Mouse (Mus musculus) heart, adult 2 months (tissue): ENCODE results near the gene Nptn. TPM values are rescaled to one million over a fixed set of nuclear protein-coding genes. Genes with fewer than 3 reads are reported as not detected.

Experiments
- DNase-seq, 2 experiments: peaks; one replicate each; pipeline ENCODE4 v3.0.0; 2021
- H3K27ac ChIP-seq: fragments of 200-600 bp; 2 replicates; pipeline ENCODE4 v1.8.1; 2022
- H3K27me3 ChIP-seq: fragments of 200-500 bp; 2 replicates; pipeline ENCODE4 v1.6.1; 2012; ENCODE audit warnings: mild to moderate bottlenecking, low read length, inconsistent platforms, mixed read lengths; ENCODE audit not compliant: control insufficient read depth, insufficient read depth
- H3K36me3 ChIP-seq: fragments of 200-500 bp; 2 replicates; pipeline ENCODE4 v1.6.1; 2012; ENCODE audit warnings: low read length, inconsistent platforms; ENCODE audit not compliant: control insufficient read depth, insufficient read depth
- H3K4me1 ChIP-seq: fragments of 200-500 bp; 2 replicates; pipeline ENCODE4 v1.6.1; 2011; ENCODE audit warnings: low read length; ENCODE audit not compliant: control insufficient read depth, insufficient read depth
- H3K4me3 ChIP-seq: fragments of 200-600 bp; 2 replicates; pipeline ENCODE4 v1.8.1; 2022
- H3K79me2 ChIP-seq: fragments of 200-500 bp; replicated peaks from 2 replicates; pipeline ENCODE4 v1.6.1; 2012; ENCODE audit warnings: mild to moderate bottlenecking, inconsistent platforms, low read length, moderate library complexity, mixed read lengths; ENCODE audit not compliant: control insufficient read depth, insufficient read depth
- H3K9ac ChIP-seq: fragments of 200-500 bp; 2 replicates; pipeline ENCODE4 v1.6.1; 2012; ENCODE audit warnings: low read depth, mild to moderate bottlenecking, control low read depth, inconsistent platforms, low read length, mixed read lengths
- CTCF ChIP-seq: fragments of 200-600 bp; IDR thresholded peaks from 2 replicates; pipeline ENCODE4 v1.8.1; 2022; ENCODE audit warnings: antibody characterized with exemption, mild to moderate bottlenecking, moderate library complexity
- EP300 ChIP-seq: fragments of 200-500 bp; IDR thresholded peaks from 2 replicates; pipeline ENCODE4 v1.6.1; 2011; ENCODE audit warnings: low read depth, low read length, control low read depth; ENCODE audit not compliant: insufficient read depth
- POLR2A ChIP-seq: fragments of 200-500 bp; IDR thresholded peaks from 2 replicates; pipeline ENCODE4 v1.6.1; 2011; ENCODE audit warnings: mild to moderate bottlenecking, low read depth, low read length, control low read depth; ENCODE audit not compliant: insufficient read depth
- WGBS: fragments of 180-500 bp; shearing (Covaris S2); methylation state at CpG from one replicate; pipeline ENCODE4 v1.1.7; 2018; 5-methylcytosine and 5-hydroxymethylcytosine counted together
- intact Hi-C: fragments of 180-260 bp; cut with DNase I; formaldehyde crosslinking; loops from one replicate; pipeline ENCODE4 v1.15.1; 2025
- polyA plus RNA-seq: library from polyadenylated mRNA; depleted of rRNA; stranded (reverse); fragments of >200 nt; gene quantifications from 2 replicates; pipeline ENCODE4 v1.2.3, GENCODE M21; 2012
- total RNA-seq, 2 experiments: library from RNA; stranded (reverse); gene quantifications; 2 replicates each; pipeline ENCODE4 v1.2.3; 2021

Nptn gene
- total and polyA plus RNA-seq, 3 experiments, result 123 to 282 (median 124) TPM

- WGBS, result 3% methylated on average over 6 of the region's 6 CpGs
- no peak overlapping the region for H3K9ac ChIP-seq
Observed at GRCm38 (mm10) chr9:58541895-58542338, 40.1 kb upstream of the Nptn start.

GRCm38 (mm10) chr9:58544879-58545324, 37.1 kb upstream of the Nptn start:
- Histone ChIP-seq H3K9ac (peak overlapping the region; percentile 39; the same call in 1 of the 2 replicates), H3K4me3 (peak overlapping the region; percentile 27), H3K36me3 (no peaks in the 10 kb centered on the region), H3K4me1 (peaks cover 6% of the 10 kb centered on the region), H3K27me3 (no peaks in the 10 kb centered on the region), H3K27ac (peak overlapping the region; percentile 55), H3K79me2 (no peaks in the 10 kb centered on the region)
- peak; percentile 38 to 39 for DNase-seq
- no peak for TF ChIP-seq EP300
- no peak for TF ChIP-seq CTCF
- TF ChIP-seq POLR2A, result peak; percentile 58; the same call in 1 of the 2 replicates
- 39% methylated on average over 4 of the region's 4 CpGs for WGBS
- intact Hi-C loops, result loop anchor here (5.0 kb wide), 1 partner anchor 327 kb away; no protein-coding TSS in a partner anchor

More at GRCm38 (mm10) chr9:58541895-58542338, 40.1 kb upstream of the Nptn start:
- H3K4me3 ChIP-seq, result no peak overlapping the region
- peaks cover 6% of the 10 kb centered on the region for H3K4me1 ChIP-seq
- H3K27me3 ChIP-seq, result no peaks in the 10 kb centered on the region
- peak; percentile 78 to 85 for DNase-seq
- intact Hi-C loops, result loop anchor here (2.0 to 5.0 kb wide), 3 partner anchors 19 to 387 kb away; no protein-coding TSS in a partner anchor
- H3K27ac ChIP-seq, result peak overlapping the region; percentile 73
- TF ChIP-seq EP300, result 0 out of 2 replicates have a peak, but pooled peaks have one; percentile 56
- TF ChIP-seq CTCF, result no peak
- no peaks in the 10 kb centered on the region for H3K36me3 ChIP-seq
- no peaks in the 10 kb centered on the region for H3K79me2 ChIP-seq

GRCm38 (mm10) chr9:58545428-58545827, 36.6 kb upstream of the Nptn start:
- no peak overlapping the region for H3K9ac ChIP-seq
- no peaks in the 10 kb centered on the region for H3K79me2 ChIP-seq
- intact Hi-C loops, result no loop called here
- 71% methylated on average over 6 of the region's 6 CpGs for whole genome bisulfite sequencing
- H3K36me3 ChIP-seq, result no peaks in the 10 kb centered on the region
- peaks cover 6% of the 10 kb centered on the region for H3K4me1 ChIP-seq
- no peak for DNase-seq
- peak overlapping the region; percentile 55 for H3K27ac ChIP-seq
- no peak overlapping the region for H3K4me3 ChIP-seq
- no peak for TF ChIP-seq EP300
- no peak for TF ChIP-seq POLR2A
- TF ChIP-seq CTCF, result no peak
- H3K27me3 ChIP-seq, result no peaks in the 10 kb centered on the region

- H3K79me2 ChIP-seq, result no peaks in the 10 kb centered on the region
- H3K9ac ChIP-seq, result no peak overlapping the region
- peaks cover 4% of the 10 kb centered on the region for H3K4me1 ChIP-seq
- DNase-seq, result peak in 1 of 2 experiments; percentile 32
- H3K36me3 ChIP-seq, result no peaks in the 10 kb centered on the region
- 74% methylated on average over 11 of the region's 11 CpGs for WGBS
- intact Hi-C loops, result no loop called here
- no peaks in the 10 kb centered on the region for H3K27me3 ChIP-seq
- no peak overlapping the region for H3K4me3 ChIP-seq
- no peak overlapping the region for H3K27ac ChIP-seq
- TF ChIP-seq EP300 (no peak), CTCF (no peak), POLR2A (no peak)
Observed at GRCm38 (mm10) chr9:58546630-58547360, 35.2 kb upstream of the Nptn start.

GRCm38 (mm10) chr9:58548897-58549296, 33.1 kb upstream of the Nptn start:
- Histone ChIP-seq H3K79me2 (no peaks in the 10 kb centered on the region), H3K36me3 (no peaks in the 10 kb centered on the region), H3K4me1 (no peaks in the 10 kb centered on the region), H3K27ac (no peak overlapping the region), H3K9ac (no peak overlapping the region), H3K27me3 (no peaks in the 10 kb centered on the region), H3K4me3 (no peak overlapping the region)
- 55% methylated on average over 4 of the region's 4 CpGs for WGBS
- DNase-seq, result no peak
- intact Hi-C loops, result no loop called here
- TF ChIP-seq CTCF (no peak), EP300 (no peak), POLR2A (no peak)

- WGBS, result 67% methylated on average over 3 of the region's 3 CpGs
- Histone ChIP-seq H3K27ac (no peak overlapping the region), H3K36me3 (no peaks in the 10 kb centered on the region), H3K4me1 (peaks cover 2% of the 10 kb centered on the region; the same call in 1 of the 2 replicates), H3K79me2 (no peaks in the 10 kb centered on the region), H3K4me3 (no peak overlapping the region), H3K27me3 (no peaks in the 10 kb centered on the region), H3K9ac (no peak overlapping the region)
- TF ChIP-seq POLR2A (no peak), EP300 (no peak), CTCF (no peak)
- intact Hi-C loops, result no loop called here
- peak in 1 of 2 experiments; percentile 38 for DNase-seq
Observed at GRCm38 (mm10) chr9:58549694-58550093, 32.3 kb upstream of the Nptn start.
